Mouse (Mus musculus): ENCODE measurements around the gene Ehmt2.

DNA sequence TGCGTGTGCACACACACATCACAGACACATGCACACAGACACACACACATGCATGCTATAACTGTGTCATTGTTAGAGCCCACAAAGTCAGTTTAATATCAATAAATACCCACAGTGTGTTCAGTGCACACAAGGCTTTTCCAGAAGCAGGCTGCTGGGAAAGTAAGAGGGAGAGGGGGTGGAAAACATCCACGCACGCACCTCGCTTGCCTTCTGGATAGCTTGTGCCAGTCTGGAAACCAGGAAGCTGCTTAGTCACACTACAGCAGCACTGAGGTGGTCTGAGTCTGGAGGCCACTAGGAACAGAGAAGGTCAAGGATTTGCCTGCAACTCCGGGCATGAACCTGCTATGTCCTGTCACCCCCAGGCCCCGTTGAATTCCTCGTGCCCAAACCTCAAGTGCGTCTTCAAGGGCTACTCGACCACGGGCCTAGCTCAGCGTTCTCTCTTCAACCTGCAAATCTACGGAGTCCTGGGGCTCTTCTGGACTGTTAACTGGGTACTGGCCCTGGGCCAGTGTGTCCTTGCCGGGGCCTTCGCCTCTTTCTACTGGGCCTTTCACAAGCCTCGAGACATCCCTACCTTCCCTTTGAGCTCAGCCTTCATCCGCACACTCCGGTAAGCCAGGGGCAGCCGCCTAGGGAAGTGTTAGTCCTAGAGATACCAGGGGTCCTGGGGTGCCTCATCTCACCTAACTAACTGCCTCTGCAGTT lies 29.2 kb downstream of the Ehmt2 start:
- TF ChIP-seq CTCF (IDR thresholded peaks at IDR 0.05; ENCODE audit: extremely low read depth, insufficient read length, insufficient replicate concordance, low read depth, low read length) (no peak), POLR2A (IDR thresholded peaks at IDR 0.05; ENCODE audit: low read depth, low read length) (no peak)
